Mouse (Mus musculus) thymus, adult 2 months (tissue): Measurements from ENCODE around the gene Tbxas1. TPM values are rescaled to one million over a fixed set of nuclear protein-coding genes. Genes with fewer than 3 reads are reported as not detected.

Source experiments
- DNase-seq: peaks from one replicate; pipeline ENCODE4 v3.0.0; 2021
- H3K27ac ChIP-seq: fragments of 200-500 bp; 2 replicates; pipeline ENCODE4 v1.5.1; 2012; ENCODE audit warnings: low read length, control low read depth; ENCODE audit not compliant: control insufficient read depth, insufficient read depth
- H3K27me3 ChIP-seq: fragments of 200-500 bp; 2 replicates; pipeline ENCODE4 v1.6.1; 2012; ENCODE audit warnings: mild to moderate bottlenecking, low read length, moderate library complexity, mixed read lengths; ENCODE audit not compliant: control insufficient read depth, insufficient read depth
- H3K36me3 ChIP-seq: fragments of 200-500 bp; 2 replicates; pipeline ENCODE4 v1.6.1; 2012; ENCODE audit warnings: mild to moderate bottlenecking, low read length, moderate library complexity; ENCODE audit not compliant: control insufficient read depth, insufficient read depth
- H3K4me1 ChIP-seq: fragments of 200-500 bp; replicated peaks from 2 replicates; pipeline ENCODE4 v1.6.1; 2012; ENCODE audit warnings: low read length; ENCODE audit not compliant: control insufficient read depth, insufficient read depth
- H3K4me3 ChIP-seq: fragments of 200-500 bp; 2 replicates; pipeline ENCODE4 v1.5.1; 2012; ENCODE audit warnings: mild to moderate bottlenecking, low read length, control low read depth, moderate library complexity; ENCODE audit not compliant: control insufficient read depth, insufficient read depth
- CTCF ChIP-seq: fragments of 200-500 bp; IDR thresholded peaks from 2 replicates; pipeline ENCODE4 v1.5.1; 2012; ENCODE audit warnings: mild to moderate bottlenecking, control low read depth, low read length, moderate library complexity, borderline replicate concordance; ENCODE audit not compliant: control insufficient read depth, poor library complexity, insufficient read depth; ENCODE audit errors: extremely low read depth
- POLR2A ChIP-seq: fragments of 200-500 bp; IDR thresholded peaks from 2 replicates; pipeline ENCODE4 v1.6.1; 2012; ENCODE audit warnings: mild to moderate bottlenecking, low read length, control low read depth, moderate library complexity; ENCODE audit not compliant: control insufficient read depth, poor library complexity, insufficient read depth; ENCODE audit errors: extremely low read depth
- WGBS: fragments of 180-500 bp; shearing (Covaris S2); methylation state at CpG from one replicate; pipeline ENCODE4 v1.1.7; 2018; 5-methylcytosine and 5-hydroxymethylcytosine counted together
- polyA plus RNA-seq: library from polyadenylated mRNA; depleted of rRNA; stranded (reverse); fragments of >200 nt; gene quantifications from 2 replicates; pipeline ENCODE4 v1.2.3, GENCODE M21; 2012

The Tbxas1 gene
- polyA plus RNA-seq, 1 experiment: 6.0 TPM

- DNase-seq: no peak
- no peak overlapping the region for H3K4me3 ChIP-seq
- no peaks in the 10 kb centered on the region for H3K27me3 ChIP-seq
- no peak for TF ChIP-seq CTCF
- TF ChIP-seq POLR2A: no peak
- 94% methylated on average over 3 of the region's 3 CpGs for WGBS
- no peaks in the 10 kb centered on the region for H3K36me3 ChIP-seq
- H3K4me1 ChIP-seq: no peaks in the 10 kb centered on the region
- no peak overlapping the region for H3K27ac ChIP-seq
Measured at GRCm38 (mm10) chr6:38950838-38951237, 75.6 kb downstream of the Tbxas1 start.

GRCm38 (mm10) chr6:38956641-38957040 is 81.4 kb downstream of the Tbxas1 start:
- WGBS: 87% methylated on average over 2 of the region's 2 CpGs
- no peak for DNase-seq
- Histone ChIP-seq H3K4me1 (no peaks in the 10 kb centered on the region), H3K4me3 (no peak overlapping the region), H3K36me3 (no peaks in the 10 kb centered on the region), H3K27me3 (no peaks in the 10 kb centered on the region), H3K27ac (no peak overlapping the region)
- no peak for TF ChIP-seq CTCF
- no peak for TF ChIP-seq POLR2A

- H3K27me3 ChIP-seq: no peaks in the 10 kb centered on the region
- no peaks in the 10 kb centered on the region for H3K4me1 ChIP-seq
- WGBS: 94% methylated on average over 5 of the region's 5 CpGs
- DNase-seq: no peak
- no peak overlapping the region for H3K4me3 ChIP-seq
- H3K36me3 ChIP-seq: no peaks in the 10 kb centered on the region
- TF ChIP-seq POLR2A (no peak), CTCF (no peak)
- no peak overlapping the region for H3K27ac ChIP-seq
Measured at GRCm38 (mm10) chr6:38957246-38957645, 82.0 kb downstream of the Tbxas1 start.

GRCm38 (mm10) chr6:38959502-38959901 is 84.3 kb downstream of the Tbxas1 start:
- Histone ChIP-seq H3K4me1 (no peaks in the 10 kb centered on the region), H3K27me3 (no peaks in the 10 kb centered on the region), H3K36me3 (no peaks in the 10 kb centered on the region), H3K4me3 (no peak overlapping the region), H3K27ac (no peak overlapping the region)
- WGBS: 95% methylated on average over 9 of the region's 9 CpGs
- TF ChIP-seq POLR2A (no peak), CTCF (no peak)
- no peak for DNase-seq

GRCm38 (mm10) chr6:38960367-38960766 is 85.2 kb downstream of the Tbxas1 start:
- whole genome bisulfite sequencing: 88% methylated on average over 3 of the region's 3 CpGs
- DNase-seq: no peak
- Histone ChIP-seq H3K27ac (no peak overlapping the region), H3K36me3 (no peaks in the 10 kb centered on the region), H3K4me1 (no peaks in the 10 kb centered on the region), H3K27me3 (no peaks in the 10 kb centered on the region), H3K4me3 (no peak overlapping the region)
- no peak for TF ChIP-seq CTCF
- TF ChIP-seq POLR2A: no peak

- Histone ChIP-seq H3K27ac (no peak overlapping the region), H3K4me1 (no peaks in the 10 kb centered on the region), H3K4me3 (no peak overlapping the region), H3K36me3 (no peaks in the 10 kb centered on the region), H3K27me3 (no peaks in the 10 kb centered on the region)
- TF ChIP-seq POLR2A: no peak
- no peak for TF ChIP-seq CTCF
- WGBS: 92% methylated on average over 12 of the region's 12 CpGs
- no peak for DNase-seq
Measured at GRCm38 (mm10) chr6:38960791-38961426, 85.7 kb downstream of the Tbxas1 start.
